Mouse (Mus musculus): Measurements from ENCODE around the gene Abcb11.

DNA sequence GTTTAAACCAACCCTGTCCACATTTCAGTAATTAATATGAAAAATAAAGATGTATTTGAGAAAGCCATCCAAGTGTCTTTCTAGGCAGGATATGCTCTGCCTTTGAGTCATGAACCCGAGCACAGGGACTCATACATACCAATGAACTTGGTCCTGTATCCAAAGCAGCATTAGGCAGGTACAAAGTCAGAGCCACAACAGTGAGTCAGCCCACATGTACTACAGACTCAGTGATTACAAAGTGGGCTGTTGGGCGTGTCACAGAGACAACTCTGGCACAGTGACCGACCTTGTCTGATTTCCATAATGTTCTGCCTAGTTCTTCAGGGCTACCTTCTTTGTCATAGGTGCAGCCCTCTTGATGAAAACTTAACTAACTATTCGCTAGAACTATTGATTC, 19.4 kb downstream of the Abcb11 start:
- TF ChIP-seq EP300 (optimal IDR thresholded peaks at IDR 0.05) = no peak
- TF ChIP-seq CTCF (IDR thresholded peaks at IDR 0.05; ENCODE audit: low read depth) = no peak

All from stomach, postnatal 0 days (tissue).